Mouse (Mus musculus): Measurements from ENCODE around the gene Pogz. TPM values are rescaled to one million over a fixed set of nuclear protein-coding genes. Genes with fewer than 3 reads are reported as not detected.
A peak's percentile ranks its signal among the peaks of the same experiment; 100 is the strongest.

The Pogz gene
- total RNA-seq, 2 experiments from 2014 or later: 9.2 to 54.5 TPM

GRCm38 (mm10) chr3:94824110-94824509 lies 13.3 kb upstream of the Pogz start:
- no peak for ATAC-seq (replicated peaks; ENCODE audit: low FRiP score, poor library complexity, severe bottlenecking)

- ATAC-seq (replicated peaks; ENCODE audit: low FRiP score, poor library complexity, severe bottlenecking): no peak
Observed at GRCm38 (mm10) chr3:94832100-94832499, 5.3 kb upstream of the Pogz start.

GRCm38 (mm10) chr3:94832701-94833100 lies 4.7 kb upstream of the Pogz start:
- no peak for ATAC-seq (replicated peaks; ENCODE audit: low FRiP score, poor library complexity, severe bottlenecking)

- no peak for ATAC-seq (replicated peaks; ENCODE audit: low FRiP score, poor library complexity, severe bottlenecking)
Observed at GRCm38 (mm10) chr3:94833358-94833757, 4.0 kb upstream of the Pogz start.

- ATAC-seq (replicated peaks; ENCODE audit: low FRiP score, poor library complexity, severe bottlenecking): no peak
Observed at GRCm38 (mm10) chr3:94835396-94835795, 2.0 kb upstream of the Pogz start.

GRCm38 (mm10) chr3:94837959-94838496 lies 661 bp downstream of the Pogz start:
- 0 out of 2 replicates have a peak, but pooled peaks have one; percentile 28 for ATAC-seq (replicated peaks; ENCODE audit: low FRiP score, poor library complexity, severe bottlenecking)

- ATAC-seq (replicated peaks; ENCODE audit: low FRiP score, poor library complexity, severe bottlenecking): no peak
Observed at GRCm38 (mm10) chr3:94838631-94839030, 1.3 kb downstream of the Pogz start.

- ATAC-seq (replicated peaks; ENCODE audit: low FRiP score, poor library complexity, severe bottlenecking): no peak
Observed at GRCm38 (mm10) chr3:94839101-94839500, 1.7 kb downstream of the Pogz start.

- ATAC-seq (replicated peaks; ENCODE audit: low FRiP score, poor library complexity, severe bottlenecking): no peak
Observed at GRCm38 (mm10) chr3:94847382-94847781, 10.0 kb downstream of the Pogz start.

GRCm38 (mm10) chr3:94849338-94849737 lies 12.0 kb downstream of the Pogz start:
- 0 out of 2 replicates have a peak, but pooled peaks have one; percentile 63 for ATAC-seq (replicated peaks; ENCODE audit: low FRiP score, poor library complexity, severe bottlenecking)

- no peak for ATAC-seq (replicated peaks; ENCODE audit: low FRiP score, poor library complexity, severe bottlenecking)
Observed at GRCm38 (mm10) chr3:94851731-94852130, 14.4 kb downstream of the Pogz start.

GRCm38 (mm10) chr3:94852215-94852614 lies 14.8 kb downstream of the Pogz start:
- ATAC-seq (replicated peaks; ENCODE audit: low FRiP score, poor library complexity, severe bottlenecking): no peak

GRCm38 (mm10) chr3:94859471-94859870 lies 22.1 kb downstream of the Pogz start:
- ATAC-seq (replicated peaks; ENCODE audit: low FRiP score, poor library complexity, severe bottlenecking): no peak

- ATAC-seq (replicated peaks; ENCODE audit: low FRiP score, poor library complexity, severe bottlenecking): no peak
Observed at GRCm38 (mm10) chr3:94869011-94869410, 31.6 kb downstream of the Pogz start.

- no peak for ATAC-seq (replicated peaks; ENCODE audit: low FRiP score, poor library complexity, severe bottlenecking)
Observed at GRCm38 (mm10) chr3:94878618-94879017, 41.3 kb downstream of the Pogz start.

- ATAC-seq (replicated peaks; ENCODE audit: low FRiP score, poor library complexity, severe bottlenecking): no peak
Observed at GRCm38 (mm10) chr3:94881840-94882239, 44.5 kb downstream of the Pogz start.

GRCm38 (mm10) chr3:94882579-94882978 lies 45.2 kb downstream of the Pogz start:
- ATAC-seq (replicated peaks; ENCODE audit: low FRiP score, poor library complexity, severe bottlenecking): no peak

- ATAC-seq (replicated peaks; ENCODE audit: low FRiP score, poor library complexity, severe bottlenecking): peak; percentile 96
Observed at GRCm38 (mm10) chr3:94886316-94887224, 49.2 kb downstream of the Pogz start, which contains the start of gene Psmb4. Gene Psmb4 (minus strand): TSS chr3:94886961.

GRCm38 (mm10) chr3:94888595-94888994 lies 51.2 kb downstream of the Pogz start:
- no peak for ATAC-seq (replicated peaks; ENCODE audit: low FRiP score, poor library complexity, severe bottlenecking)

- ATAC-seq (replicated peaks; ENCODE audit: low FRiP score, poor library complexity, severe bottlenecking): no peak
Observed at GRCm38 (mm10) chr3:94894076-94894475, 56.7 kb downstream of the Pogz start.

GRCm38 (mm10) chr3:94902747-94903146 lies 65.4 kb downstream of the Pogz start:
- ATAC-seq (replicated peaks; ENCODE audit: low FRiP score, poor library complexity, severe bottlenecking): peak; percentile 81

All from erythroid progenitor cell, adult 5-6 weeks (primary cell).